Mouse (Mus musculus) liver, embryonic 13.5 days (tissue): ENCODE measurements around the gene Emc8. TPM values are rescaled to one million over a fixed set of nuclear protein-coding genes. Genes with fewer than 3 reads are reported as not detected.

Experiments used
- ATAC-seq: fragments of 200-750 bp; cut with Nextera tagmentation; 2 replicates; pipeline ENCODE4 v1.8.0; 2017; ENCODE audit warnings: low read depth, mild to moderate bottlenecking, moderate number of reproducible peaks, moderate library complexity
- DNase-seq: peaks from one replicate; pipeline ENCODE4 v3.0.0; 2022
- H3K27ac ChIP-seq: fragments of 300-500 bp; sonication (generic); 2 replicates; pipeline ENCODE4 v1.5.1; 2015; ENCODE audit warnings: moderate library complexity, mild to moderate bottlenecking, inconsistent platforms
- H3K27me3 ChIP-seq: fragments of 300-500 bp; sonication (generic); 2 replicates; pipeline ENCODE4 v1.6.1; 2015; ENCODE audit warnings: mild to moderate bottlenecking, inconsistent platforms
- H3K36me3 ChIP-seq: fragments of 300-500 bp; sonication (generic); 2 replicates; pipeline ENCODE4 v1.6.1; 2015; ENCODE audit warnings: mild to moderate bottlenecking, inconsistent platforms
- H3K4me1 ChIP-seq: fragments of 300-500 bp; sonication (generic); replicated peaks from 2 replicates; pipeline ENCODE4 v1.6.1; 2015; ENCODE audit warnings: inconsistent platforms
- H3K4me2 ChIP-seq: fragments of 300-500 bp; sonication (generic); 2 replicates; pipeline ENCODE4 v1.6.1; 2015; ENCODE audit warnings: inconsistent platforms, mild to moderate bottlenecking, moderate library complexity
- H3K4me3 ChIP-seq: fragments of 300-500 bp; sonication (generic); replicated peaks from 2 replicates; pipeline ENCODE4 v1.5.1; 2015; ENCODE audit warnings: mild to moderate bottlenecking, inconsistent platforms
- H3K9ac ChIP-seq: fragments of 300-500 bp; sonication (generic); 2 replicates; pipeline ENCODE4 v1.6.1; 2015; ENCODE audit warnings: mild to moderate bottlenecking, inconsistent platforms
- H3K9me3 ChIP-seq: fragments of 300-500 bp; sonication (generic); replicated peaks from 2 replicates; pipeline ENCODE4 v1.6.1; 2016; ENCODE audit warnings: inconsistent platforms
- WGBS: fragments of 180-500 bp; shearing (Covaris S2); methylation state at CpG from one replicate; pipeline ENCODE4 v1.1.7; 2015; ENCODE audit not compliant: insufficient replicate concordance; 5-methylcytosine and 5-hydroxymethylcytosine counted together
- polyA plus RNA-seq: library from polyadenylated mRNA; unstranded; fragments of >200 nt; fragmentation: Nextera tagmentation; extraction: Ambion mirVana; gene quantifications from 2 replicates; pipeline ENCODE4 v1.2.1, GENCODE M21; 2015

Emc8 gene
- polyA plus RNA-seq, 1 experiment from 2014 or later: 163 TPM

DNA sequence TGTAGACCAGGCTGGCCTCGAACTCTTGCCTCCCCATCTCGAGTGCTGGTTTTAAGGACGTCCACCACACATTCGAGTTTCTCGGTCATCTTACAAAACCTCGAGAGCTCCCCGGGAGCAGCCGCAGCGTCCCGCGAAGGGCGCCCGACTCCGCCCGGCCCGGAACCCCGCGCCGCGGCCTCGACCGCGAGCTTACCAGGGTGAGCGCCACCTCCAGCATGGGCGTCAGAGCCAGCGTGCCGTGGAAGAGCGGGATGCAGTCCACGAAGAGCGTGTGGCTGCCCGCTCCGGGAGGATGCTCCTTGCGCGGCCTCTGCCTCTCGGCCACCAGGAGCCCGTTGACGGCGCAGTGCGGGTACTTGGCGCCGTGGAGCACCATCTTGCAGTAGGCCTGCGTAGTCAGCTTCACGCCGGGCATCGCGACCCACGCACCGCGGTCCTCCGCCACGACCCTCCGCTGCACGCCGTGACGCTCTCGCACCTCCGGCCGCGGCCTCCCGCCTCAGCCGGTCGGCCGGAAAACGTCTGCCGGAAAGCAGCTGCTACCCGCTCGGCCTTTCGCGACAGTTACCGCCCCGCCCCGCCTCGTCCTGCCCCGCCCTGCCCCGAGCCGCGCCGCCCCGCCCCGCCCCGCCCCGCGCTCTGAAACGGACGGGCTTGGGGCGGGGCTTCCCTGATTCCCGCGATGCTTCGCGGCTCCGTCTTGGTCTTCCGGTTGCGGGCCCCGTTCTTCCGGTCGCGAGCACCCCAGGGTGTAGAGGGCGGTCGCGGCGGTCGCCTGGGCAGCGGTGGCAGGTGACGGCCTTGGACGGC lies 606 bp downstream of the Emc8 start, which contains the start of the genes Gm27021 and Cox4i1:
Gm27021 (minus strand) TSS at position 519 of the 813 bp plus-strand sequence.
Cox4i1 (plus strand) TSS at position 662 of the 813 bp plus-strand sequence.
- Histone ChIP-seq H3K27me3 (no peaks in the 10 kb centered on the region), H3K9me3 (no peaks in the 10 kb centered on the region), H3K27ac (peak within 1 kb of the TSS; percentile 93), H3K36me3 (peaks cover 55% of the 10 kb centered on the region), H3K9ac (peak within 1 kb of the TSS; percentile 98), H3K4me2 (peak within 1 kb of the TSS; percentile 94), H3K4me1 (peaks cover 63% of the 10 kb centered on the region), H3K4me3 (peak within 1 kb of the TSS; percentile 97)
- under 1% methylated on average over 91 of the region's 105 CpGs for WGBS
- DNase-seq: peak; percentile 91
- peak; percentile 92 for ATAC-seq

DNA sequence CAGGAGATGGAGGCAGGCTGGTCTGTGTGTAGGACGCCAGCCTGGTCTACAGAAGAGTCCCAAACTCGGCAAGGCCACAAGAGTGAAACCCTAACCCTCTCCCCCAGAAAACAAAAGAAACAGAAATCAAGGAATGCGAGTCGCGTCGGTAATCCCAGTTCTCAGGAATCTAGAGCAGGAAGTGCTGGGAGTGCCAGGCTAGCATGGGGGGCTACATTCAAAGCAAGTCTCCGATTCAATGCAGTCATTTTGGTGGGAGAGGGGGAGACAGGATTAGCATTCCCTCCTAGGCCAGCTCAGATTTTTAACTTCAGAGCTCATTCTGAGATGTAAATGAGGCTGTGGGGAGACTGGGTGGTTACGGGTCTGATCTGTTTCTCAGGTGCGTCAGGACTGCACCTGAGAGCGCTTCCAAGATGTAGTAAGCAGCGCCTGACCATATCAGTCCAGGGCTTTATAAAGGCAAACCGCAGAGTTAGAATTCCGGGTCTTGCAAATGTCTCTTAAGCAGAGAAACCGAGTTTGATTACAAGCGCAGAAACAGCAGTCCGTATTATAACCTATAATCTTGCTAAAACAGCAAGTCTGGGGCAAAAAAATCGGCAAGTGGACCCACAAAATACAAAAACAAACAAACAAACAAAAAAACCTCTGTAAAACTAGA lies 1.4 kb downstream of the Emc8 start:
- Histone ChIP-seq H3K4me1 (peaks cover 62% of the 10 kb centered on the region), H3K9me3 (no peaks in the 10 kb centered on the region), H3K9ac (peak overlapping the region; percentile 98), H3K4me3 (peak overlapping the region; percentile 97), H3K4me2 (peak overlapping the region; percentile 94), H3K27me3 (no peaks in the 10 kb centered on the region), H3K36me3 (peaks cover 46% of the 10 kb centered on the region), H3K27ac (peak overlapping the region; percentile 93)
- WGBS: 9% methylated on average over 17 of the region's 17 CpGs
- DNase-seq: no peak
- no peak for ATAC-seq

DNA sequence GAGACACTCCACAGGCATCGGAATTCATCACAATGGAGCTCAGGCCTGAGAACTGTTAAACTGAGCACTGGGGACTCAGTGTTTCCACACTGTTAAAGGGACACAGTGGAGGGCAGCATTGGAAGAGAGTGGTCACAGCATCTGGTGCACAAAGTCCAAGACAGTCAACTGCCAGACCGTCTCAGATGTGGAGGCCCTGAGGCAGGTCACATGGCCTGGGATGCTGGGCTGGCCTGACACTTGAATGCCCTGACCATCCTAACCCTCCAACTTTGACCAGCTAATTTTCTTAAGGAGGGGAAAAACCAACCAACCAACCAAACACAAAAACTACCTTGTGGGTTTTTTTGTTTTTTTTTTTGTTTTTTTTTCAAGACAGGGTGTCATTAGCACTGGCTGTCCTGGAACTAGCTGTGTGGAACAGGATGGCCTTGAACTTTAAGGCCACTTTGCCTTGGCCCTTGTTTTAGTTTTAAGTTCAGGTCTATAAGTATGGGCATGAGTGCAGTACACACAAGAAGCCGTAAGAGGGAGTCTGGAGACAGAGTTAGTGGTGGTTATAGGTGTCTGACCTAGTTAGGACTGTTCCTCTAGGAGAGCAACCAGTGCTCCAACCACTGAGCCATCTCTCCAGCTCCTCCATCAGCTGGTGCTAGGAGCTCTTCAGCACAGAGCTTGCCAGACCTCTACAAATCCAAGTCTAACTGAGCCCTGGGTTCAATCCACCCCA lies 2.5 kb downstream of the Emc8 start:
- peaks cover 56% of the 10 kb centered on the region for H3K4me1 ChIP-seq

DNA sequence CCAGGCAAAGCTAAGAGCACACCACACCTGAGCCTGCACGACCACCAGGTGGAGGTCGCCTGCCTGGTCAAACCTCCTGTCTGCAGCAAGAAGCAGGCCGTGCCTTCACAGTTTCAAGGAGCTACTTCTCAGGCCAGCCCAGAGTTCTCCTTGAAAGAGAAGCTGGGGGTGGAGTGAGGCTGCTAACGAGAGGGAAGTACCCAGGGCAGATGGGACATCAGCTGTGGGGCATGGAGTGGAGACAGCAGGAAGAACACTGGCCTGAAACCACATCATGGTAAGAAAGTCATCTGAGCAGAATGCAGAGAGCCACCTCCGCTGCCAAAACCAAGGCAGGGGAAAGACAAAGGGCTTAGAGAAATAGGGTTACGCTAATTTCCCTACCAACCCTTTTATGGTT lies 3.8 kb downstream of the Emc8 start:
- no peak overlapping the region for H3K4me2 ChIP-seq
- H3K4me3 ChIP-seq: no peak overlapping the region
- H3K36me3 ChIP-seq: peaks cover 42% of the 10 kb centered on the region
- peaks cover 43% of the 10 kb centered on the region for H3K4me1 ChIP-seq
- no peaks in the 10 kb centered on the region for H3K9me3 ChIP-seq
- DNase-seq: no peak
- no peaks in the 10 kb centered on the region for H3K27me3 ChIP-seq
- no peak overlapping the region for H3K27ac ChIP-seq
- no peak for ATAC-seq
- H3K9ac ChIP-seq: no peak overlapping the region
- 67% methylated on average over 6 of the region's 6 CpGs for WGBS

More for the DNA sequence above, 2.5 kb downstream of the Emc8 start:
- peaks cover 42% of the 10 kb centered on the region for H3K36me3 ChIP-seq
- peak overlapping the region; percentile 98 for H3K9ac ChIP-seq
- peak overlapping the region; percentile 97 for H3K4me3 ChIP-seq
- no peaks in the 10 kb centered on the region for H3K27me3 ChIP-seq
- no peaks in the 10 kb centered on the region for H3K9me3 ChIP-seq
- WGBS: 65% methylated on average over 3 of the region's 3 CpGs
- peak overlapping the region; percentile 94 for H3K4me2 ChIP-seq
- DNase-seq: no peak
- no peak for ATAC-seq
- H3K27ac ChIP-seq: peak overlapping the region; percentile 93; the same call in 1 of the 2 replicates

DNA sequence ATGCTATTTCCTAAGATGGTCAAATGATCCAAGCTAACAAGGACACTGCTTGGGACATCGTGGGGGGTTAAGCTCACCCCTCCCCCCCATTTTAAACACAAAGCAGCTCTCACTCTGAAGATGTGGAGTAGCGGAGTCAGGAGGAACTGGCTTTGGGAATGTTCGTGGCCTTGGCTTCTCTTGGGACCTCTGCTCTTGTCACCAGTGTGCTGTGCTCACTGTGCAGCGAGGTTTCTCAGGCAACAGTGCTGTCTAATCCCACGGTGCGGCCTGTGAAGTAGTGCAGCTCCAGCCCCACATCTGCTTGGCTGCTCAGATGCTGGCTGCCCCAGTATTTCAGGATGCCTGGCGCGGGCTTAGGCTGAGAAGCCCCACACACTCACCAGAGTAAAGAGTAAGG lies 11.0 kb downstream of the Emc8 start:
- DNase-seq: no peak

DNA sequence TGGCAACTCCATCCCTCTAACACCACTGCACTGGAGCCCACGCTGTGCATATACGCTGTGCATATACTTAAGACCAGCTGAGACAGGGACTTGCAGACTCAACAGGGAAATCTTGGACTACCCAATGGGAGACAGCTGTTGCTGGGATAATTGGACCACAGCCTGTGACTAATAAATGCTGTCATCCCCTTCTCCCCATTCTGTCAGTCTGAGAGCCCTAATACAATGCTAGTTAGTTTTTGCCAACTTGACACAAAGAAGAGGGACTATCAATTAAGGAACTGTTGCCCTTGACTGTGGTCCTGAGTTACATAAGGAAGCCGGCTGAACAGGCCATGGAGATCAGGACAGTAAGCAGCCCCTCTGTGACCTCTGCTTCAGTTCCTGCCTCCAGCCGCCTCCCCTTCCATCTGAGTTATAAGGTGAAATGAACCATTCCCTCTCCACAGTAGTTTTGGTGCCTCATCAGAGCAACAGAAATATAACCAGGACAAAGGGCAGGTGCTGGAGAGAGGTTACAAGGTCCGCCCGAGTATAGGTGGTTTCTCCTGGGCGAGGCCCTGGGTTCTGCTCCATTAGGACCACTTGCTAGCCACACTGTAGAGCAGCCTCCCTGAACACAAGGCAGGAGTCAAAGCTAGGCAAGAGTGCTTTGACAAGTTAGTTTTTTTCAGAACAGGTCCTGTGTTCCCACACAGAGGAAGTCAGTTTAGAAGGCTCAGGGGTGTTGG lies 11.9 kb downstream of the Emc8 start:
- Histone ChIP-seq H3K9ac (no peak overlapping the region), H3K4me2 (no peak overlapping the region), H3K27me3 (no peaks in the 10 kb centered on the region), H3K4me3 (no peak overlapping the region), H3K27ac (no peak overlapping the region), H3K36me3 (peaks cover 81% of the 10 kb centered on the region), H3K9me3 (no peaks in the 10 kb centered on the region), H3K4me1 (peaks cover 3% of the 10 kb centered on the region; the same call in 1 of the 2 replicates)
- 82% methylated on average over 7 of the region's 7 CpGs for WGBS
- no peak for DNase-seq
- ATAC-seq: no peak

More for the DNA sequence above, 11.0 kb downstream of the Emc8 start:
- Histone ChIP-seq H3K36me3 (peaks cover 81% of the 10 kb centered on the region), H3K9ac (no peak overlapping the region), H3K4me2 (no peak overlapping the region), H3K9me3 (no peaks in the 10 kb centered on the region), H3K27me3 (no peaks in the 10 kb centered on the region), H3K4me1 (peaks cover 3% of the 10 kb centered on the region; the same call in 1 of the 2 replicates), H3K27ac (no peak overlapping the region), H3K4me3 (no peak overlapping the region)
- 80% methylated on average over 8 of the region's 8 CpGs for WGBS
- no peak for ATAC-seq

DNA sequence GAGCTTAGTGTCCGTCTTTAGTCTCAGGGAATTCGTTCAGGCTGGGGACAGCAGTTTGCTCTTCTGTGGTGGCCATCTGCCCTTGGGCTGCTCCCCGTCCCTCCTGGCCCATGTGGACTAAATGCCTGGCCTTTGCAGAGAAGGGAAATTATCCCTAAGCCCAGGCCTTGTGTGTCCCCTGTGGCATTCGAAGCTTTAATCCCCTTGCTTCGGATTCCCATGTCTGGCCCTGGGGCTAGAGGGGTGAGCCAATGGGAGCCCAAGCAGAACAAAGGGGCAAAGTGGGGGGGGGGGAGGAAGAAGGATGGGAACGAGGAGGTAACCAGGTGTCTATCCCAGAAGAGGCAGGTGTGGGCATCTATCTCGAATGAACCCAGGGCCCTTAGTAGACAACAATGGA lies 20.8 kb downstream of the Emc8 start, which contains the start of gene 1190005I06Rik:
1190005I06Rik (minus strand) TSS at position 101 of the 400 bp plus-strand sequence.
- H3K27me3 ChIP-seq: no peaks in the 10 kb centered on the region
- no peaks in the 10 kb centered on the region for H3K9me3 ChIP-seq
- H3K36me3 ChIP-seq: no peaks in the 10 kb centered on the region
- H3K27ac ChIP-seq: no peak within 1 kb of the TSS
- H3K4me1 ChIP-seq: no peaks in the 10 kb centered on the region
- WGBS: 53% methylated on average over 7 of the region's 7 CpGs
- no peak for ATAC-seq
- no peak for DNase-seq
- no peak within 1 kb of the TSS for H3K9ac ChIP-seq
- no peak within 1 kb of the TSS for H3K4me2 ChIP-seq
- no peak within 1 kb of the TSS for H3K4me3 ChIP-seq

DNA sequence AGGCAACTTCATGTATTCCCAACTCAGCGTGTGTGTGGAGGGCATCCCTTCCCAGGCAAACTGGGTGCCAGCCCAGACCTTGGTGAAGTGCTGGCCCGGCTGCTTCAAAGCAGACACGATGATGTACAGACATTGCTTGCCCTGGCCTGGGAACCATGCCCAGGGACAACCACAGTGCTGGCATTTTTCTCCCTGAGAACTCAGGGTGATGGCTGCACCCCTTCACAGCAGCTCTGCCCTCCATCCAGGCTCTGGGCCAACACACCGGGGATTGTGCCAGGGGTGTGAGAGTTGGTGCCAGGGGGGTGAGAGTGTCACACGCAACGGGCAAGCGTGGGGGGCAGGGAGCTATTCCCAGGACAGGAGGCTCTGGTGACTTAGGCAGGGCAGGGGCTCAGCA lies 23.7 kb downstream of the Emc8 start:
- no peak for ATAC-seq
- WGBS: 84% methylated on average over 7 of the region's 7 CpGs

DNA sequence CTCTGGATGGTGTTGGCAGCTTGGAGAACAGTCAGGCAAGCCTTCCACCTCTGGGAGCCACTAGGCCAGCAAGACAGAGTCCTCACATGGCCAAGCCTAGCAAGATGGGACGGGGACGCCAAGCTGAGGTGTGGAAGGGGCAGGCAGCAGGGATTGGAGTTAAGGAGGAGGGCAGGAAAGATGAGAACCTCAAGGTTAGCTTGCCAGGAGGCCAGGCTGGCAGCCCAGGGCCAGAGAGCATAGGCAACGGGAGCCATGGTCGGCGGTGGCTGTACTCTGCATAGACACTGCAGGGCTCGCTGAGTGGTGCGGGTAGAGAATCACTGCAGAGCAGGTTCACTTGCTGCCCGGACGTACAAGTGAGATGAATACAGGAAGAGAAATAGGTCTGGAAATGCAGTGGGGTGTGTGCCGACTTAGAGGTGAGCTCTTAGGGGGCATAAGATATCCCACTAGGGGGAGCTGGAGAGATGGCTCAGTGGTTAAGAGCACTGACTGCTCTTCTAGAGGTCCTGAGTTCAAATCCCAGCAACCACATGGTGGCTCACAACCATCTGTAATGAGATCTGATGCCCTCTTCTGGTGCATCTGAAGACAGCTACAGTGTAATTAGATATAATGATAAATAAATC lies 26.2 kb downstream of the Emc8 start:
- DNase-seq (no peak), ATAC-seq (no peak)
- Histone ChIP-seq H3K27ac (no peak overlapping the region), H3K27me3 (peaks cover 7% of the 10 kb centered on the region; the same call in 1 of the 2 replicates), H3K36me3 (no peaks in the 10 kb centered on the region), H3K9ac (no peak overlapping the region), H3K9me3 (no peaks in the 10 kb centered on the region), H3K4me2 (no peak overlapping the region), H3K4me3 (no peak overlapping the region), H3K4me1 (no peaks in the 10 kb centered on the region)
- 53% methylated on average over 10 of the region's 10 CpGs for WGBS

More for the DNA sequence above, 23.7 kb downstream of the Emc8 start:
- no peak overlapping the region for H3K4me2 ChIP-seq
- no peaks in the 10 kb centered on the region for H3K9me3 ChIP-seq
- no peak for DNase-seq
- no peak overlapping the region for H3K27ac ChIP-seq
- H3K36me3 ChIP-seq: no peaks in the 10 kb centered on the region
- no peak overlapping the region for H3K4me3 ChIP-seq
- no peak overlapping the region for H3K9ac ChIP-seq
- H3K4me1 ChIP-seq: no peaks in the 10 kb centered on the region
- no peaks in the 10 kb centered on the region for H3K27me3 ChIP-seq

DNA sequence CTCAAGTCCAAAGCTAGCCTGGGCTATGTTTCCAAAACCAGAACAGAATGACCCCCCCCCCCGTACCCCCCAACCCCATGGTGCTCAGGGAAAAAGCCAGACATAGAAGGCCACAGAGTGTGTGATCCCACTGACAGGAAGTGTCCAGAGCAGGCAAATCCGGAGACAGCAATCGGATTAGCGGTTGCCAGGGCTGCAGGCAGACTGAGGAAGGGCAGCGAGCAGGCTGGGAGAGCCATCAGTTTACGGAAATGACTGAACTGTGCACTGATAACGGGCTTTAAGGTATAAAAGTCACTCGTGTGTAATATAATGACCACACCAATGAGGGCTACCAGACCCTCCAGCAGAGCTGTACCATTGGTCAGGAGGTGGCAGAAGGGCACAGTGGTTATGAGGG lies 27.1 kb downstream of the Emc8 start:
- H3K4me2 ChIP-seq: no peak overlapping the region
- WGBS: 26% methylated on average over 8 of the region's 8 CpGs
- H3K27ac ChIP-seq: no peak overlapping the region
- H3K36me3 ChIP-seq: no peaks in the 10 kb centered on the region
- H3K9ac ChIP-seq: no peak overlapping the region
- H3K4me1 ChIP-seq: no peaks in the 10 kb centered on the region
- no peak for DNase-seq
- no peak for ATAC-seq
- H3K4me3 ChIP-seq: no peak overlapping the region
- no peaks in the 10 kb centered on the region for H3K9me3 ChIP-seq
- H3K27me3 ChIP-seq: peaks cover 14% of the 10 kb centered on the region
